Mouse (Mus musculus) bone marrow macrophage, adult 2 months (primary cell): ENCODE data around the gene Lrrc25. TPM values are rescaled to one million over a fixed set of nuclear protein-coding genes. Genes with fewer than 3 reads are reported as not detected.

Source experiments
- H3K27ac ChIP-seq: 2 replicates; pipeline ENCODE4 v1.5.1; 2012; ENCODE audit warnings: low read depth, low read length; ENCODE audit not compliant: insufficient read depth
- H3K4me1 ChIP-seq: 2 replicates; pipeline ENCODE4 v1.6.1; 2012; ENCODE audit warnings: low read length; ENCODE audit not compliant: control insufficient read depth, insufficient read depth
- H3K4me3 ChIP-seq: 2 replicates; pipeline ENCODE4 v1.5.1; 2012; ENCODE audit warnings: mild to moderate bottlenecking, low read length, moderate library complexity; ENCODE audit not compliant: insufficient read depth
- CTCF ChIP-seq: IDR thresholded peaks from 2 replicates; pipeline ENCODE4 v1.5.1; 2012; ENCODE audit warnings: low read depth, mild to moderate bottlenecking, low read length, moderate library complexity
- POLR2A ChIP-seq: IDR thresholded peaks from 2 replicates; pipeline ENCODE4 v1.6.1; 2012; ENCODE audit warnings: mild to moderate bottlenecking, low read depth, low read length, borderline replicate concordance
- polyA plus RNA-seq: library from polyadenylated mRNA; stranded (reverse); fragments of >200 nt; gene quantifications from 2 replicates; pipeline ENCODE4 v1.2.4, GENCODE M21; 2012; ENCODE audit not compliant: missing spikeins, insufficient read depth, insufficient read length

The Lrrc25 gene
- polyA plus RNA-seq, 1 experiment: 197 TPM

GRCm38 (mm10) chr8:70631436-70631835, 15.5 kb downstream of the Lrrc25 start:
- Histone ChIP-seq H3K27ac (peak overlapping the region; percentile 83), H3K4me3 (peak overlapping the region; percentile 79)
- peak; percentile 96; the same call in 1 of the 2 replicates for TF ChIP-seq POLR2A
- no peak for TF ChIP-seq CTCF

GRCm38 (mm10) chr8:70632346-70632892, 16.5 kb downstream of the Lrrc25 start, which contains the start of gene Gdf15:
Gene Gdf15 (minus strand): TSS chr8:70632456.
- Histone ChIP-seq H3K4me1 (peaks cover 49% of the 10 kb centered on the region), H3K4me3 (peak within 1 kb of the TSS; percentile 79), H3K27ac (peak within 1 kb of the TSS; percentile 83)
- TF ChIP-seq CTCF (no peak), POLR2A (no peak)

More at GRCm38 (mm10) chr8:70631436-70631835, 15.5 kb downstream of the Lrrc25 start:
- H3K4me1 ChIP-seq: peaks cover 53% of the 10 kb centered on the region

- Histone ChIP-seq H3K4me3 (no peak overlapping the region), H3K4me1 (peaks cover 49% of the 10 kb centered on the region), H3K27ac (peak overlapping the region; percentile 96)
- TF ChIP-seq CTCF (no peak), POLR2A (no peak)
Measured at GRCm38 (mm10) chr8:70634066-70634465, 18.1 kb downstream of the Lrrc25 start.

- H3K4me1 ChIP-seq: peaks cover 49% of the 10 kb centered on the region
- TF ChIP-seq CTCF (no peak), POLR2A (no peak)
- peak overlapping the region; percentile 96 for H3K27ac ChIP-seq
- H3K4me3 ChIP-seq: no peak overlapping the region
Measured at GRCm38 (mm10) chr8:70635527-70635926, 19.6 kb downstream of the Lrrc25 start.

- Histone ChIP-seq H3K4me1 (peaks cover 47% of the 10 kb centered on the region), H3K27ac (no peak overlapping the region)
- TF ChIP-seq POLR2A (no peak), CTCF (no peak)
Measured at GRCm38 (mm10) chr8:70636838-70637237, 20.9 kb downstream of the Lrrc25 start.

GRCm38 (mm10) chr8:70638752-70639151, 22.8 kb downstream of the Lrrc25 start:
- H3K4me3 ChIP-seq: no peak overlapping the region
- peaks cover 35% of the 10 kb centered on the region for H3K4me1 ChIP-seq
- no peak overlapping the region for H3K27ac ChIP-seq
- TF ChIP-seq POLR2A (no peak), CTCF (no peak)

More at GRCm38 (mm10) chr8:70636838-70637237, 20.9 kb downstream of the Lrrc25 start:
- H3K4me3 ChIP-seq: no peak overlapping the region

GRCm38 (mm10) chr8:70643019-70643418, 27.1 kb downstream of the Lrrc25 start:
- no peak for TF ChIP-seq POLR2A
- no peak for TF ChIP-seq CTCF
- Histone ChIP-seq H3K4me1 (peaks cover 42% of the 10 kb centered on the region), H3K27ac (no peak overlapping the region), H3K4me3 (no peak overlapping the region)

- H3K27ac ChIP-seq: peak overlapping the region; percentile 97; the same call in 1 of the 2 replicates
- peaks cover 53% of the 10 kb centered on the region for H3K4me1 ChIP-seq
- no peak for TF ChIP-seq CTCF
- no peak for TF ChIP-seq POLR2A
- no peak overlapping the region for H3K4me3 ChIP-seq
Measured at GRCm38 (mm10) chr8:70644065-70644464, 28.1 kb downstream of the Lrrc25 start.

GRCm38 (mm10) chr8:70645501-70646224, 29.7 kb downstream of the Lrrc25 start:
- TF ChIP-seq CTCF (no peak), POLR2A (no peak)
- peaks cover 65% of the 10 kb centered on the region for H3K4me1 ChIP-seq
- no peak overlapping the region for H3K4me3 ChIP-seq
- peak overlapping the region; percentile 97 for H3K27ac ChIP-seq

- Histone ChIP-seq H3K4me1 (peaks cover 65% of the 10 kb centered on the region), H3K27ac (peak overlapping the region; percentile 97), H3K4me3 (no peak overlapping the region)
- no peak for TF ChIP-seq CTCF
- no peak for TF ChIP-seq POLR2A
Measured at GRCm38 (mm10) chr8:70646369-70646768, 30.4 kb downstream of the Lrrc25 start.
